In genomic region chr16:4907972-4908371, GRCm38 (mm10) we compare ENCODE assay signal across 10 mouse cellular contexts. TPM values are rescaled to one million over a fixed set of nuclear protein-coding genes. Genes with fewer than 3 reads are reported as not detected.
DNase-seq lines count a peak whose midpoint lies in the region; ATAC-seq lines count a peak whose summit lies in the region.
"Had no signal": no experiment of that assay in that cellular context is flagged by ENCODE, and none has a peak within 500 bp of the region (broad histone marks: within the 10 kb centered on the region; RNA-seq: fewer than 3 reads in every experiment).

No protein-coding gene starts in this region.

- no peak overlapping the region for H3K4me2 ChIP-seq in neural tube, embryonic 15.5 days
- H3K4me2 ChIP-seq in forebrain, embryonic 15.5 days (replicated peaks) = no peak overlapping the region

- 53% methylated on average over 5 of the region's 5 CpGs for WGBS in neural tube, embryonic 15.5 days
- 47% methylated on average over 4 of the region's 5 CpGs for WGBS in forebrain, embryonic 15.5 days

- H3K27ac ChIP-seq in neural tube, embryonic 15.5 days (replicated peaks) = no peak overlapping the region
- no peak overlapping the region for H3K27ac ChIP-seq in forebrain, embryonic 15.5 days (replicated peaks)

- peak; percentile 87 for ATAC-seq in CD4-positive, CD25-positive, alpha-beta regulatory T cell, adult 4 months
- ATAC-seq in hematopoietic stem cell, adult 5-6 weeks (replicated peaks in 1 of 2; ENCODE audit: insufficient read depth in 1 of 2, low FRiP score in 2 of 2, low TSS enrichment in 1 of 2, low read depth in 1 of 2, poor library complexity in 2 of 2, severe bottlenecking in 2 of 2) = peak; percentile 65 to 75; a peak in 3 of 4 replicates
- ATAC-seq in megakaryocyte progenitor cell, adult 5-6 weeks (replicated peaks; ENCODE audit: poor library complexity) = peak; percentile 88
- no peak for ATAC-seq in neural tube, embryonic 15.5 days (ENCODE audit: low FRiP score)
- no peak for ATAC-seq in forebrain, embryonic 15.5 days (replicated peaks)
- ATAC-seq in frontal cortex, adult (ENCODE audit: low TSS enrichment) = no peak

- H3K27me3 ChIP-seq in neural tube, embryonic 15.5 days (replicated peaks) = no peaks in the 10 kb centered on the region
- no peaks in the 10 kb centered on the region for H3K27me3 ChIP-seq in forebrain, embryonic 15.5 days

- H3K36me3 ChIP-seq in neural tube, embryonic 15.5 days = peaks cover 42% of the 10 kb centered on the region
- H3K36me3 ChIP-seq in forebrain, embryonic 15.5 days = peaks cover 37% of the 10 kb centered on the region

- no peak overlapping the region for H3K4me3 ChIP-seq in neural tube, embryonic 15.5 days (replicated peaks)
- H3K4me3 ChIP-seq in forebrain, embryonic 15.5 days = no peak overlapping the region

- H3K4me1 ChIP-seq in neural tube, embryonic 15.5 days = 0 out of 2 replicates have a peak, but pooled peaks cover 7% of the 10 kb centered on the region
- H3K4me1 ChIP-seq in forebrain, embryonic 15.5 days = no peaks in the 10 kb centered on the region

- H3K9me3 ChIP-seq in neural tube, embryonic 15.5 days (replicated peaks) = no peaks in the 10 kb centered on the region
- no peaks in the 10 kb centered on the region for H3K9me3 ChIP-seq in forebrain, embryonic 15.5 days

- no peak overlapping the region for H3K9ac ChIP-seq in neural tube, embryonic 15.5 days (replicated peaks)
- H3K9ac ChIP-seq in forebrain, embryonic 15.5 days (replicated peaks) = no peak overlapping the region

- DNase-seq in A20 (ENCODE audit: low read depth, low spot score) = peak; percentile 91
- DNase-seq in embryo, embryonic 11 days = no peak
- DNase-seq: adrenal gland, postnatal 25 days; heart, postnatal 10 days had no signal

RNA-seq across cellular contexts. Expression of gene Mgrn1, which starts 21.9 kb away (rescaled TPM):
- polyA plus RNA-seq in CD4-positive, CD25-positive, alpha-beta regulatory T cell, adult 4 months (2017; shearing (Covaris generic)) = 10 to 100 TPM; 35.2 to 58.5 TPM
- total RNA-seq in hematopoietic stem cell, adult 5-6 weeks (2017) = 16.5 and 26.0 TPM in 2 replicates
- 20.5 and 23.2 TPM in 2 replicates for total RNA-seq in megakaryocyte progenitor cell, adult 5-6 weeks (2015)
- 12.6 and 18.2 TPM in 2 replicates for total RNA-seq in megakaryocyte progenitor cell, adult 5-6 weeks (2017)
- 122 and 125 TPM in 2 replicates for polyA plus RNA-seq in neural tube, embryonic 15.5 days (2015; fragmentation: Nextera tagmentation; extraction: Ambion mirVana)
- polyA plus RNA-seq in forebrain, embryonic 15.5 days (2015; fragmentation: Nextera tagmentation; extraction: Ambion mirVana) = 95.8 and 102 TPM in 2 replicates

RNA-seq across cellular contexts. Expression of gene Ubald1, which starts 27.9 kb away (rescaled TPM):
- 10 to 100 TPM; 19.3 to 21.6 TPM for polyA plus RNA-seq in CD4-positive, CD25-positive, alpha-beta regulatory T cell, adult 4 months (2017; shearing (Covaris generic))
- 24.3 and 40.4 TPM in 2 replicates for total RNA-seq in hematopoietic stem cell, adult 5-6 weeks (2017)
- total RNA-seq in megakaryocyte progenitor cell, adult 5-6 weeks (2015) = 36.5 and 38.4 TPM in 2 replicates
- total RNA-seq in megakaryocyte progenitor cell, adult 5-6 weeks (2017) = 16.3 and 16.5 TPM in 2 replicates
- polyA plus RNA-seq in neural tube, embryonic 15.5 days (2015; fragmentation: Nextera tagmentation; extraction: Ambion mirVana) = 66.0 and 66.7 TPM in 2 replicates
- polyA plus RNA-seq in forebrain, embryonic 15.5 days (2015; fragmentation: Nextera tagmentation; extraction: Ambion mirVana) = 45.1 and 47.6 TPM in 2 replicates

RNA-seq across cellular contexts. Expression of gene Nudt16l1, which starts 30.6 kb away (rescaled TPM):
- 100 to 1,000 TPM in 1 of 2 experiments, 10 to 100 TPM in 1; 92.1 to 106 TPM for polyA plus RNA-seq in CD4-positive, CD25-positive, alpha-beta regulatory T cell, adult 4 months (2017; shearing (Covaris generic))
- total RNA-seq in hematopoietic stem cell, adult 5-6 weeks (2017) = 12.8 and 22.6 TPM in 2 replicates
- 25.2 and 30.1 TPM in 2 replicates for total RNA-seq in megakaryocyte progenitor cell, adult 5-6 weeks (2015)
- 18.9 and 19.3 TPM in 2 replicates for total RNA-seq in megakaryocyte progenitor cell, adult 5-6 weeks (2017)
- polyA plus RNA-seq in neural tube, embryonic 15.5 days (2015; fragmentation: Nextera tagmentation; extraction: Ambion mirVana) = 128 and 140 TPM in 2 replicates
- 138 and 139 TPM in 2 replicates for polyA plus RNA-seq in forebrain, embryonic 15.5 days (2015; fragmentation: Nextera tagmentation; extraction: Ambion mirVana)

RNA-seq across cellular contexts. Expression of gene Anks3, which starts 56.0 kb away (rescaled TPM):
- 10 to 100 TPM; 41.4 to 64.3 TPM for polyA plus RNA-seq in CD4-positive, CD25-positive, alpha-beta regulatory T cell, adult 4 months (2017; shearing (Covaris generic))
- total RNA-seq in hematopoietic stem cell, adult 5-6 weeks (2017) = 26.9 and 30.8 TPM in 2 replicates
- 16.2 and 18.5 TPM in 2 replicates for total RNA-seq in megakaryocyte progenitor cell, adult 5-6 weeks (2015)
- total RNA-seq in megakaryocyte progenitor cell, adult 5-6 weeks (2017) = 18.2 and 24.9 TPM in 2 replicates
- 68.6 and 71.5 TPM in 2 replicates for polyA plus RNA-seq in neural tube, embryonic 15.5 days (2015; fragmentation: Nextera tagmentation; extraction: Ambion mirVana)
- 79.9 and 80.7 TPM in 2 replicates for polyA plus RNA-seq in forebrain, embryonic 15.5 days (2015; fragmentation: Nextera tagmentation; extraction: Ambion mirVana)

Comparison
In these comparisons a context has a peak if more than half of its experiments do, and no peak if none do; other contexts are left out.
1. ATAC-seq: peak in CD4-positive, CD25-positive, alpha-beta regulatory T cell, adult 4 months (single experiment), hematopoietic stem cell, adult 5-6 weeks (2 of 2) and megakaryocyte progenitor cell, adult 5-6 weeks (single experiment); none in neural tube, embryonic 15.5 days (single experiment), forebrain, embryonic 15.5 days (single experiment) and frontal cortex, adult (single experiment).